Mouse (Mus musculus): Measurements from ENCODE around the gene Slc33a1.

Slc33a1 gene

DNA sequence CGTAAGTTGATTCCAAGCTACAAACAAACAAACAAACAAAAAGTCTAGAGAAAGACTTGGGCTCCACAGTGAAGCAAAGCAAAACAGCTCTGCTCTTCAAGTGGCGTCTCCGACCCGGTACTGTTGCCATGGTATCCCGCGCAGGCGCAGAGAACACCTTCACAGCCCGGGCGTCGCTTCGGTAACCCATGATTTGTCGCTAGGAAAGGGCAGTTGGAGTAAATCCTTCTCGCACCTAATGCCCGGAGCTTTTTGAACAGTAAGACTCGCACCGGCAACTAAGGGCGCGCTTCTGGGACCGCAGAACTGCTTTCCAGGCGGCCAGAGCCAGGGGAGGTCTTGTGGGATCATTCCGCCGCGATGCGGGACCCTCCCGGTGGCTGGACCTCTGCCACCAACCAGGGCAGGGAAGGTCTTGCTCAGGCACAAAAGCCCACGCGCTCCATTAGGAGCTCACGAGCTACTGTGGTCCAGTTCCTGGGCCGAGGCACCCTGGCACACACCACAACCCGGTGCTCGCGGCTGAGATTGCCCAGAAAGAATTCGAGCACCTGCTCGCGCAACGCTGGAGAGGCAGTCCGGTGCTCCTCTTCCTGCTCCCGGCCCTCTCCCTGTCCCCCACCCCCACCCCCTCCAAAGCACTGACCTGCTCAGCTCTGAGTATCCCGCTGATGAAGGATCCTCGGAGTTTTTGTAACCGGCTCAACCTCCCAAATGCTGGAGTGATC is 65.8 kb downstream of the Slc33a1 start:
- peak in 1 of 2 experiments; percentile 57 for DNase-seq (ENCODE audit: low spot score in 2 of 2)

DNA sequence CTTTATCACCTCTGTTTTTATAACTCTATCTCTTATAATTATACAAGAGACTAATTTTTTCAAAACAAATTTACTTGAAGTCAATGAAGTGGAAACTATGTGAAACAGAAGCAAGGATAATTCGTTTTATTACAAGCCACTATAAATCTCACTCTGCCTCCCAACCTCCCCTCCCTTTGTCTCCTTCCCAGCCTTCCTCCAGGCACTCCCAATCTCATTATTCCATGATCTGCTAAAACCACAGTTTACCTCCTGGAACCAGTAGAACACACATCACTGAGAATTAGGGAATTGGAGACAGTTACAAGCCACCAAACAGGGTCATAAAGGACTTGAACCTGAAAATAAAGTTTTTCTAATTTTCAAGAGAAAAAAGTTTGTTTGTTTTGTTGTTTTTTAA is 67.4 kb downstream of the Slc33a1 start:
- DNase-seq (ENCODE audit: low spot score in 2 of 2) = no peak

DNA sequence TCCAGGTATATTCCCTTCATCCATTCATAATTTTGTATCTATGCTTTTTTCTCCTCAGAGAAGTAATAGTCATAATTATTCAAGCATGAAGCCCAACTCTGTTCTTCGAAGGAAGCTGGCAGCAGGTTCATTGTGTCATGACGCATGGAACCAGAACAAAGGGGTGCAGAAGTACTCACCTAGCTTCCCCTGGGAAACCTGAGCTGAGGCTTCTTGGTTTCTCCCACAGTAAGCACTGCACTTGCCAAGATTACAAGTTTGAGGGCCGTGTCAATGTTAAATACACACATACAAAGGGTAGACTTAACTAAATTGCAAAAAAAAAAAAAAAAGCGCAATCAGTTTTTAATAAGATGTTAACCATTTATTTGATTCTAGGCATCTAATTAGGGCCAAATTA is 68.3 kb downstream of the Slc33a1 start:
- DNase-seq (ENCODE audit: low spot score in 2 of 2) = no peak

DNA sequence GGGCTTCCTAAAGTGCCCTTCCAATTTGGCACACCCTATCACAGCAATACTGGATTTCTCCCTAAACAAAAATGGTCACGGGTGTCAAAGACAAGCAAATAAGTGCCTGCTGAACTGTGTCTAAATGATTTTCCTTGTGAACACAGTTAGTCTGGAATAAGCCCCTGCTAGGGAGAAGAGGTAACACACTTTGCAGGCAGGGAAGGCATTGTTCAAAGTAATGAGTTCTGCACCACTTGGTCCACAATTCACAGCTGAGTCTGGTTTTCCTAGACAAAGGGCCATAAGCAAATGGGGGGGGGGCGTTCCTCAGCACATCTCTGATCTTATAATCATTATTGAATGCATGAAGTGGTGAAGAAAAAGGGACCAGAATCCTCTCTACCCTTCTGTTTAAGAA is 68.8 kb downstream of the Slc33a1 start:
- DNase-seq (ENCODE audit: low spot score in 2 of 2) = no peak

DNA sequence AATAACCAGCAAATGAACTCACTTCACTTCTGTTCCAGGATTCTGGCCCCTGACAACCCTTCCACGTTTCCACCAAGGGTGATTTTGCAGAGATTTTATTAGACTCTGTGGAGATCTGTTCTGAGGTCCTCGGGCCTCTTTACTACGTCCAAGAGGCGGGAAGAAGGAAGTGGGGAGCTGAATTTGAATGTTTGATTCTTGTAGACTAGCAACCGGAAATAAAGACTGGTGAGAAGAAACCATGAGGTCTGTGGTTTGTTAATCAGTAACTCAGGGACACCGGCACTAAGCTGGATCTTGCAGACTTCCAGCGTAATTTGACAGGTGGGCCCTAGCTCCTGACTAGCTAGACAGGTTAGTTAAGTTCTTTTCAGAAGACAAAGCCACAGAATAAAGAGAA is 70.9 kb downstream of the Slc33a1 start:
- no peak for DNase-seq (ENCODE audit: low spot score in 2 of 2)

DNA sequence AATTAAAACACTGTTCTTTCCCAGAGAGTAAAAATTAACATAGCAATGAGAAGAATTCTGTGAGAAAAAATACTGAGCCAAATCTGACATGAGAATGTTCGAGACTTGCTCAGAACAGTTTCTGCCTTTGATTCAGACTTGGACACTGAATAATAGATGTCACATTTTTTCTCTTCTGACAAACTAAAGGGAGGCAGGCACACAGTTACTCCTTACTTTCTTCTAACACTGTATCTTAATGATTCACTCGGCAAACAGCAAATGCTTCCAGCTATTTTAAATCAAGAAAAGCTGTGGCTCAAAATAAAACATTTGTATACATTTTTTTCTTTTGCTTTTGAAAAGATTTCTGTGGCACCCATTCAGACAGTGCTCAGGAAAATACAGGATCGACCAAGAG is 72.4 kb downstream of the Slc33a1 start:
- no peak for DNase-seq (ENCODE audit: low spot score in 2 of 2)
